Mouse (Mus musculus): ENCODE data around the gene Cers6. TPM values are rescaled to one million over a fixed set of nuclear protein-coding genes. Genes with fewer than 3 reads are reported as not detected.

Gene Cers6
- polyA plus RNA-seq, 1 experiment from 2014 or later: 21.3 TPM

DNA sequence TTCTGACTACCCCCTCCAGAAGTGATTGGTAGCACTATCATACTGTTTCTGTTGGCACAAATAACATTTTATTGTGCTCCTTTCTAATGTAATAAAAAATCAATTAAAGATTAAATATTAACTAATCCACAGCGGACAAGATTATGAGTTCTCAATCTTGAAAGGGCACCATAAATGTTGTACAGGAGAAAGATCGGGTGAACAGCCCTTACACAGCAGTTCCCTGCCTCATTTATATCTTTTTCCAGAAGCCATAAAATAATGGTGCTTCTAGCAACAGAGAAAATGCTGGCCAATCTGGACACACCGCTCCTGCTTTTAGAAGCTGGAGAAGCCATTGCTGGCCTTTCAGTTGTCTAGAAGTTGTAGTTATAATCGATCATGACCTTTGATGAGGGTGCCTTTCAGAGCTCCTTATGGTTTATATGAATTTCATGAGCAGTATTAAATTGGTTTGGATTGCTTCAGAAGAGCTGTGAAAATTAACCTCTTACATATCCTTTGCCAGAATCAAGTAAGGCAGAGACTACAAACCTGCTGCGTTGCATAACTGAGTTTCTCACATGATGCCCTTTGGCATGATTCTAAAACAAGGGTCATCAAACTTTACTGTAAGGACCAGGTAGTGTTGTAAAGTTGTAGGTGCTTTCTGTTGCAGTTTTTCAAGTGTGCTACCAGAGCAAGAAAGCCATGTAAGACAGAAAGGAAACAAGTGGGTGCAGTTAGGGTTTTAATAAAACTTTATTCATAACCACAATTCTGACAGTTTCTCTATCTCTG is 200.9 kb downstream of the Cers6 start:
- Histone ChIP-seq H3K4me2 (no peak overlapping the region), H3K27ac (no peak overlapping the region), H3K4me3 (no peak overlapping the region), H3K9ac (no peak overlapping the region), H3K27me3 (no peaks in the 10 kb centered on the region), H3K9me3 (no peaks in the 10 kb centered on the region), H3K4me1 (no peaks in the 10 kb centered on the region), H3K36me3 (no peaks in the 10 kb centered on the region)
- WGBS: 89% methylated on average over 5 of the region's 5 CpGs
- no peak for ATAC-seq (ENCODE audit: borderline replicate concordance, extremely low read depth, low FRiP score, low TSS enrichment)

- Histone ChIP-seq H3K27ac (no peak overlapping the region), H3K36me3 (no peaks in the 10 kb centered on the region), H3K9me3 (no peaks in the 10 kb centered on the region), H3K27me3 (no peaks in the 10 kb centered on the region), H3K4me2 (no peak overlapping the region), H3K4me3 (no peak overlapping the region), H3K4me1 (no peaks in the 10 kb centered on the region), H3K9ac (no peak overlapping the region)
- WGBS: 88% methylated on average over 6 of the region's 6 CpGs
- no peak for ATAC-seq (ENCODE audit: borderline replicate concordance, extremely low read depth, low FRiP score, low TSS enrichment)
Measured at GRCm38 (mm10) chr2:69064759-69065158, 203.5 kb downstream of the Cers6 start.

DNA sequence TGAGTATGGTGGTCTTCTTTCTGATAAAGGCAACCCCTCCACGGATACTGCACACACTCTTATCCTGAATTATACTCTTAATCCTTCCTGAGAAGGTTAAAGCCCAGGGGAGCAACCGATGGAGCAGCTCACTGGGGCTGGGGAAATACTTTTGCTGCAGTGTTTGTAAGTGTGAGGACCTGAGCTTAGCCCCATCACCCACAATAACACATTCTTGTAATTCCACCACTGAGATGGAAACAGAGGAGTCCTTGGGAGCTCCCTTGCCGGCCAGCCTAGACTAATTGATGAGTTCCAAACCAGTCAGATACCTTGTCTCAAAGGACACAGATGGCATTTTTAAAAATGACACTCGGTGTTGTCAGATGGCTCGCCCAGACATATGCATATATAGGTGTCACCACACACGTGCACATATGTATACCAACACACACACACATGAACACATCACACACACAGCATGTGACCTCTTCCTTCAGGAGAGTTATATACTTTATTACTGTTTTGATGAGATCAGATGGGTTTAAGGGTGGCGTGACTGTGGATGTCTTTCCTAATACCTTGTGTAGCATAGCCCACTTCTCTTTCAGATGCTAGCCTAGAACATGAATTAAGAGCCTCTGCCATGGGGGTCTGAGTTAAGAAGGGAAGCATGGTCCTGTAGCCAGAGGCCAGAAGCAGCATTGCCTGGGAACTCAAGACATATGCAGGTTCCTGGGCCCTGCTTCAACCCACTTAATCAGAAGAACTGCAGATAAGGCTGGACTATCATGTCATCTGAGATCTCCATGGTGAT is 210.4 kb downstream of the Cers6 start:
- no peak overlapping the region for H3K27ac ChIP-seq
- 53% methylated on average over 7 of the region's 7 CpGs for WGBS

GRCm38 (mm10) chr2:69077189-69077588 is 215.9 kb downstream of the Cers6 start:
- no peak overlapping the region for H3K9ac ChIP-seq
- 82% methylated on average over 3 of the region's 3 CpGs for WGBS
- no peaks in the 10 kb centered on the region for H3K4me1 ChIP-seq
- H3K4me3 ChIP-seq: no peak overlapping the region
- no peaks in the 10 kb centered on the region for H3K27me3 ChIP-seq
- no peak for ATAC-seq (ENCODE audit: borderline replicate concordance, extremely low read depth, low FRiP score, low TSS enrichment)
- H3K4me2 ChIP-seq: no peak overlapping the region
- no peaks in the 10 kb centered on the region for H3K36me3 ChIP-seq
- H3K9me3 ChIP-seq: no peaks in the 10 kb centered on the region
- H3K27ac ChIP-seq: no peak overlapping the region

More for the DNA sequence above, 210.4 kb downstream of the Cers6 start:
- Histone ChIP-seq H3K4me3 (no peak overlapping the region), H3K9me3 (no peaks in the 10 kb centered on the region), H3K9ac (no peak overlapping the region), H3K4me2 (no peak overlapping the region), H3K36me3 (no peaks in the 10 kb centered on the region), H3K27me3 (no peaks in the 10 kb centered on the region), H3K4me1 (no peaks in the 10 kb centered on the region)
- no peak for ATAC-seq (ENCODE audit: borderline replicate concordance, extremely low read depth, low FRiP score, low TSS enrichment)

DNA sequence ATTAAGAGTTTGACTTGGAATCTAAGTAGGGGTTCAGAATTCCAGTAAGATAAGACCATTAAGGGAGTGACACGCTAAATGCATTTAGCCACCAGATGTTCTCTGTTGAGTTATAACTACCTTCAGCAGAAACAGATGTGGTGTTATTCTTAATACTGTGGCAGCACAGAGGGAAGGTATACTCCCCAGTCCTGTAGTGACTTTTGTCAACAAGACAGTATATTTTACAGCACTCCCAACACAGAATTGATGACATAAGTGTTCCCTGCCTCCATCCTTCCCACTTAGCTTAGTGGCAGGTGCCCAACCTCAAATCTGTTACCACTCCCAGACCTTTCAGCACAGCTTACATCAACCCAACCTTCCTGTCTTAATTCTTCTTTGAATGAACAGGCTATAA is 219.5 kb downstream of the Cers6 start:
- H3K36me3 ChIP-seq: no peaks in the 10 kb centered on the region
- H3K27me3 ChIP-seq: no peaks in the 10 kb centered on the region
- 77% methylated on average over 1 of the region's 1 CpGs for WGBS
- no peaks in the 10 kb centered on the region for H3K9me3 ChIP-seq
- ATAC-seq (ENCODE audit: borderline replicate concordance, extremely low read depth, low FRiP score, low TSS enrichment): no peak
- no peak overlapping the region for H3K4me3 ChIP-seq
- no peaks in the 10 kb centered on the region for H3K4me1 ChIP-seq
- H3K27ac ChIP-seq: no peak overlapping the region
- no peak overlapping the region for H3K9ac ChIP-seq
- no peak overlapping the region for H3K4me2 ChIP-seq

GRCm38 (mm10) chr2:69082499-69083197 is 221.4 kb downstream of the Cers6 start:
- H3K4me3 ChIP-seq: no peak overlapping the region
- H3K27me3 ChIP-seq: no peaks in the 10 kb centered on the region
- H3K27ac ChIP-seq: no peak overlapping the region
- H3K9ac ChIP-seq: no peak overlapping the region
- H3K4me2 ChIP-seq: no peak overlapping the region
- no peaks in the 10 kb centered on the region for H3K4me1 ChIP-seq
- H3K36me3 ChIP-seq: no peaks in the 10 kb centered on the region
- no peak for ATAC-seq (ENCODE audit: borderline replicate concordance, extremely low read depth, low FRiP score, low TSS enrichment)
- H3K9me3 ChIP-seq: no peaks in the 10 kb centered on the region
- WGBS: 58% methylated on average over 8 of the region's 8 CpGs

GRCm38 (mm10) chr2:69083198-69083509 is 221.9 kb downstream of the Cers6 start:
- no peaks in the 10 kb centered on the region for H3K36me3 ChIP-seq
- H3K27ac ChIP-seq: no peak overlapping the region
- H3K27me3 ChIP-seq: no peaks in the 10 kb centered on the region
- ATAC-seq (ENCODE audit: borderline replicate concordance, extremely low read depth, low FRiP score, low TSS enrichment): no peak
- 90% methylated on average over 3 of the region's 3 CpGs for WGBS
- H3K4me3 ChIP-seq: no peak overlapping the region
- H3K4me2 ChIP-seq: no peak overlapping the region
- H3K4me1 ChIP-seq: no peaks in the 10 kb centered on the region
- H3K9me3 ChIP-seq: no peaks in the 10 kb centered on the region
- no peak overlapping the region for H3K9ac ChIP-seq

DNA sequence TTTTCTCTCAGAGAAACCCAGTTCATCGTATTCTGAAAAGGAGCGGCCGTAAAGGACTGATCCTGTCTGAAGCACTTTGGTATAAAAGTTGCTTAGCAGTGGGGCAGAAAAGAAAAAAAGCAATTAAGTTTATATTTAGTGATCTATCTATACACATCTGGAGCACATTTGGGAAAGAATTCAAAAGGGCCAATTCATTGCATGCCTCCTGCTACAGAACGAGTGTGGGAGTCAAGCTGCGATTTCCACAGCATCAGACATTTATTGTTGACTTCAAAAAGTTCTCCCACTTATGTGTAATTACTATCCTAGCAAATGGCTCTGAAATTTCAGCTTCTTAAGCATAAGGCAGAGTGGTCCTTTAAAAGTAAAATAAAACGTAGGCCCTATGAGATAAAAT is 223.2 kb downstream of the Cers6 start:
- Histone ChIP-seq H3K9me3 (no peaks in the 10 kb centered on the region), H3K36me3 (no peaks in the 10 kb centered on the region), H3K9ac (no peak overlapping the region), H3K4me2 (no peak overlapping the region), H3K27ac (no peak overlapping the region), H3K4me3 (no peak overlapping the region), H3K4me1 (no peaks in the 10 kb centered on the region), H3K27me3 (no peaks in the 10 kb centered on the region)
- WGBS: 79% methylated on average over 6 of the region's 6 CpGs
- no peak for ATAC-seq (ENCODE audit: borderline replicate concordance, extremely low read depth, low FRiP score, low TSS enrichment)

DNA sequence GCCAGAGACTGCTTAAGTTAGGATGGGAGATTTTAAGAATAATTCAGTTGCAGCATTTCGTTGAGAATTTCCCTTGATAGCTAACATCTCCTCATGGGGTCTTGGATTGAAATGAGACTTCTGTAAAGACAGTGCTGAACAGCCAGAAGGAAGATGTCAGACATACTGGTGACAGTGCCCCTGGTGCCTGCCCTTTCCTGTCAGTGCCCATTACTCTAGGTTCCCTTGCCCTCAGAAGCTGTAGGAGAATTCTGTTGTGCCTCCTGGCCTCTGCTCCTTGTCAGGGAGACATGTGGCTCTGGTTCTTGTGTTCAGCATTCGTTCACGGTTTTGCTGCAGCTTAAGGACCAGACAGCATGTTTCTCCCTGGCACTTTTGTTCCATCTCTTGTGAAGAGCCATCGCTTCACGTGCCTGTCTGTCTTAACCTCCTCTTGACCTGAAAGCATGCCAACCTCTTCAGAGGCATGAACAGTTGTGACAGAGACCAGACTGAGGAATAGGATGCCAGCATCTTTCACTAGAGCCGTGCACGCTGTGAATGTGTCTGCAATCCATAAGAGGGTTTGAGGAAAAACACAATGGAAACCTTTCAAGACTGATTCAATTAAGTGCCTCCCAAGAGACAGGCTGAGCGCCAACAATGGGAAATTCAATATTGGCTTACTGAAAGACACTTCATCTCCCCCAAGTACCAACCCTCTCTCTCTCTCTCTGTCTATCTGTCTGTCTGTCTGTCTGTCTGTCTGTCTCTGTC is 225.4 kb downstream of the Cers6 start:
- no peak for ATAC-seq (ENCODE audit: borderline replicate concordance, extremely low read depth, low FRiP score, low TSS enrichment)
- Histone ChIP-seq H3K4me1 (no peaks in the 10 kb centered on the region), H3K4me3 (no peak overlapping the region), H3K36me3 (no peaks in the 10 kb centered on the region), H3K27me3 (no peaks in the 10 kb centered on the region), H3K27ac (no peak overlapping the region), H3K4me2 (no peak overlapping the region), H3K9me3 (no peaks in the 10 kb centered on the region), H3K9ac (no peak overlapping the region)
- WGBS: 71% methylated on average over 8 of the region's 8 CpGs

DNA sequence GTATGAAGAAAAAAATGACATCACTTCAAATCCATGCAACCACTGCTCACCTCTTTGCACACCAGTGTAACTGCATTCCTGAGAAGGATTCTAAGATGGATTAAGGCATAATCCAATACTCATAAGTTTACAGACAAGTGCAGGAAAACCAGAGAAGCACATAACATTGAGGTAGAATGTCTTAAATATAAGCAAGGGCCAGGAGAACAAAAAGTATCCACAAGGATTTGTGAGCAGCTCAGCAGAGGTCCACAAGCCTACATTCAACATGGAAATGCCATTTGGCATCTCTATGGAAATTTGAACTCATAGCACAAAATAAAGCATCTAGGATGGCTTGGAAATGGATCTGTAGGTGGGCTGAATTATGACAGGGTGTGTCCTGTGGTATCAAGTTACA is 234.6 kb downstream of the Cers6 start:
- no peak for ATAC-seq (ENCODE audit: borderline replicate concordance, extremely low read depth, low FRiP score, low TSS enrichment)
- Histone ChIP-seq H3K27ac (no peak overlapping the region), H3K9me3 (no peaks in the 10 kb centered on the region), H3K4me3 (no peak overlapping the region), H3K4me1 (no peaks in the 10 kb centered on the region), H3K9ac (no peak overlapping the region), H3K4me2 (no peak overlapping the region), H3K36me3 (no peaks in the 10 kb centered on the region), H3K27me3 (no peaks in the 10 kb centered on the region)

GRCm38 (mm10) chr2:69096821-69097220 is 235.6 kb downstream of the Cers6 start:
- WGBS: 79% methylated on average over 4 of the region's 4 CpGs
- no peak overlapping the region for H3K4me2 ChIP-seq
- H3K4me1 ChIP-seq: no peaks in the 10 kb centered on the region
- no peak for ATAC-seq (ENCODE audit: borderline replicate concordance, extremely low read depth, low FRiP score, low TSS enrichment)
- no peak overlapping the region for H3K4me3 ChIP-seq
- no peaks in the 10 kb centered on the region for H3K9me3 ChIP-seq
- no peak overlapping the region for H3K27ac ChIP-seq
- no peaks in the 10 kb centered on the region for H3K36me3 ChIP-seq
- no peak overlapping the region for H3K9ac ChIP-seq
- no peaks in the 10 kb centered on the region for H3K27me3 ChIP-seq
